Mouse (Mus musculus): ENCODE results near the gene Ifngr2.

DNA sequence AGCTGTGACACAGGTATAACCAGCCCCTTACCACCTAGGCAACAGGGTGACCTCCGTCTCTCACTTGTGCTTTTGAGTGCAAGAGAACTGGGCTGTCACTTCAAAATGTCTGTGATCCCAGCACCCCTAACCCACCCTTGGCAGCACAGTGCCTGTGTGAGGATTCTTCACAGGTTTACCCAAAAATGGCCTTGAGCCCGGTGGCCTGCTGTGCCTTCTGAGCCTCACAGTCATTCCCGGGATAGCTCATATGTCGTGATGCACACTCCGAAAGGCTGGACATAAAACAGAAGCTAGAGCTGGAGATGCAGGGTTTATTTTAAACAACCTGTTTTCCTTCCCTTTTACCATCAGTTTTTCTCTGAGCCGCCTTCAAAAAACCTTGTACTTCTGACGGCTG is 42.2 kb upstream of the Ifngr2 start:
- no peak for TF ChIP-seq POLR2A (IDR thresholded peaks at IDR 0.05; ENCODE audit: borderline replicate concordance, low read depth, low read length)
- TF ChIP-seq CTCF (IDR thresholded peaks at IDR 0.05; ENCODE audit: low read depth, low read length), result no peak

All from bone marrow macrophage, adult 2 months (primary cell).